Mouse (Mus musculus) layer of hippocampus, adult 6 months (tissue): ENCODE data around the gene Iars. TPM values are rescaled to one million over a fixed set of nuclear protein-coding genes. Genes with fewer than 3 reads are reported as not detected.

Experiments
- long read RNA-seq, 2 experiments: library from polyadenylated mRNA; unstranded; transcript quantifications; one replicate each; pipeline ENCODE4 v2.0.0; 2019 to 2020
- polyA plus RNA-seq: library from polyadenylated mRNA; unstranded; fragments of <200 nt; fragmentation: Nextera tagmentation; gene quantifications from 2 replicates; pipeline ENCODE4 v1.2.3, GENCODE M21; 2021

The Iars gene
- 12.2 and 12.9 TPM in 2 replicates for polyA plus RNA-seq
- long read RNA-seq, experiment 1, full-length matches to known transcripts = 2 of 18 reads
- long read RNA-seq, experiment 1, partial matches to known transcripts = 15 of 18 reads
- long read RNA-seq, experiment 1, other reads (novel, unspliced or antisense) = 1 of 18 reads
- long read RNA-seq, experiment 2, full-length matches to known transcripts = 83 of 122 reads
- long read RNA-seq, experiment 2, partial matches to known transcripts = 24 of 122 reads
- long read RNA-seq, experiment 2, other reads (novel, unspliced or antisense) = 15 of 122 reads

DNA sequence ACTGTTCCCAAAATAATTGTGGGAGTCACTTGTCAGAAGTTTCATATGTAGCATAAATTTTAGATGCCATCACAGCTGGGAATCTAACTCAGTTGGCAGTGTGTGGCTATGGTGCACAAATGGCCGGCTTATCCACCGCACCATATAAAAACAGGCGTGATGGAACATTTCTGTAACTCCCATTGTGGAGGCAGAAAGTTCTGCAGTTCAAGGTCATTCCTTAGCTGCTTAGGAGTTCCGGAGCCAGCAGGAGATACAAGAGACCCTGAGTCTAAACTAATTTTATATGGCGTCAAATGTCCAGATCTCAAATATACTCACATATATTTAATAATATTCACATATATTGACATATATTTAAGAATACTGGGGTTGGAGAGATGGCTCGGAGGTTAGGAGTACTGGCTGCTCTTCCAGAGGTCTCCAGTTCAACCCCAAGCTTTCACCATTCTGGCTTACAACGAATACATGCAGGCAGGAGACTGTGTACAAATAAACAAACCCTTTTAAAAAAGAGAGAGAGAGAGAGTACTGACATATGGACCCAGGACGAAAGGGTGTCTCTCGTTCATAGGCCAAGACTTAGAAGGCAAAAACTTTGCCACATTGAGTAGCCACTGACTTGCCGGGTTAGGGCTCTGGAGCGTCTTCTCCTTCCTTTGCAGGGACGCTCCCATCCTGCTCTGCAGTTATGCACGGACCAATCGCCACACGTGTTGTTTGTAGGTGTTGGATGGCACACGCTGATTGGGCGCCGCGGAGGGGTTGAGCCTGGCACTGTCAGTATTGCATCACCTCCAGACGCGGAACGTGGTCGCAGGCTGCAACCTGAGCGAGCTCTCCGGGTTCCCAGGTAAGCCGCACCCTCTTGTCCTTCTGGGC lies at the start of gene Iars:
Gene Iars (plus strand): TSS at position 750 of the 882 bp plus-strand sequence.

DNA sequence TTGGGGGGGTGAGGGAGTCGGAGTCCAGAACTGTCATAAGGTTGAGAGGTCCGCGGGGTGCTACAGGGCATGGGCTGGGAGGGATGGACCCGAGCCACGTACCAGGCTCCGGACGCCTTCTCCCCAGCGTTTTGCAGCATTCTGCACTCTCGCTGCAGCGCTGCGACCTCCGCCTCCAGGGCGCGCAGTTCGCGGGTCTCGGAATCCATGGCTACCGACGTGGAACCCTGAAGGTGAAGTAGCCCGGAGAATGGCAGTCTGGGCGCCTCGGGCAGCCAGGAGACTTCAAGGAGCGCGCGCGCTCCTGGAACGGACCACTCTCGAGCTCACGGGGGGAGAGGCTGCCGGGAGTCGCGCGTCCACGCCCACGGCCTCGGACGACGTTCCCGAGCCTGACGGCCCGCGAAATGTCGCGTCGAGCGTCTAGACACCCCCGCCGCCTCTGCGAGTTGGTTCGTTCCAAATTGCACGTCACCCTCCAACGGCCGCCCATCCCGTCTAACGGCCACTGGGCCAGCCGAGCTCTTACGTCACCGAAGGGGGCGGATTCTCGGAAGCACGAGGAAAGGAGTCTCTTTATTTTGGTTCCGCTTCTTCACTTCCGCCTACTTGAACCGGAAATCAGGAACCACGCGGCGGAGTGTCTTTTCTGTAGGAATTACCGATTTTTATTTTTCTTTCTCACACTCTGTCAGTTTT lies 29.3 kb upstream of the Iars start, which contains the start of the genes Cenpp and Nol8:
Gene Cenpp (minus strand): TSS at position 305 of the 699 bp plus-strand sequence.
Gene Nol8 (plus strand): TSS at position 598 of the 699 bp plus-strand sequence.

Other genes starting within 250 kb of the Iars start
- 0.19 and 0.36 TPM in 2 replicates for gene Tes3-ps, start 188.8 kb upstream of the Iars start, polyA plus RNA-seq
- 1.9 and 3.2 TPM in 2 replicates for gene Ecm2, start 177.3 kb upstream of the Iars start, polyA plus RNA-seq
- gene Aspn, start 137.7 kb upstream of the Iars start, polyA plus RNA-seq = 0.25 and 0.43 TPM in 2 replicates
- gene Omd, start 99.6 kb upstream of the Iars start, polyA plus RNA-seq = 0.50 and 0.72 TPM in 2 replicates
- gene Ogn, start 74.1 kb upstream of the Iars start, polyA plus RNA-seq = 3.2 and 3.5 TPM in 2 replicates
- 2.0 and 2.2 TPM in 2 replicates for gene Cenpp, start 29.3 kb upstream of the Iars start, polyA plus RNA-seq
- gene Nol8, start 29.0 kb upstream of the Iars start, polyA plus RNA-seq = 12.9 and 13.5 TPM in 2 replicates
- gene Gm30302, start 116.9 kb downstream of the Iars start, polyA plus RNA-seq = not detected in 2 replicates